Mouse (Mus musculus) right cerebral cortex, postnatal 25 days (tissue): ENCODE measurements around the gene Slc9a4.
A peak's percentile ranks its signal among the peaks of the same experiment; 100 is the strongest.
"Not testable (repeated sequence)": the region's sequence is repeated elsewhere in the genome, so short reads cannot be mapped to it uniquely, and the experiment has no call there.

ENCODE experiments used
- DNase-seq: peaks from one replicate; pipeline ENCODE4 v3.0.0; 2022

The Slc9a4 gene

GRCm38 (mm10) chr1:40579784-40580183 is at the start of gene Slc9a4:
TSS of gene Slc9a4 (plus strand) at chr1:40580081.
- DNase-seq = peak; percentile 39

- no peak for DNase-seq
Measured at GRCm38 (mm10) chr1:40537577-40537976, 42.3 kb upstream of the Slc9a4 start.

GRCm38 (mm10) chr1:40544650-40545049 is 35.2 kb upstream of the Slc9a4 start:
- DNase-seq = peak; percentile 8

- no peak for DNase-seq
Measured at GRCm38 (mm10) chr1:40546645-40547044, 33.2 kb upstream of the Slc9a4 start.

GRCm38 (mm10) chr1:40547064-40547572 is 32.8 kb upstream of the Slc9a4 start:
- no peak for DNase-seq

- no peak for DNase-seq
Measured at GRCm38 (mm10) chr1:40547762-40548161, 32.1 kb upstream of the Slc9a4 start.

GRCm38 (mm10) chr1:40569374-40569773 is 10.5 kb upstream of the Slc9a4 start:
- no peak for DNase-seq

- no peak for DNase-seq
Measured at GRCm38 (mm10) chr1:40580269-40580668, 388 bp downstream of the Slc9a4 start.

- DNase-seq = no peak
Measured at GRCm38 (mm10) chr1:40586776-40587175, 6.9 kb downstream of the Slc9a4 start.

GRCm38 (mm10) chr1:40590931-40591330 is 11.1 kb downstream of the Slc9a4 start:
- DNase-seq = no peak

- DNase-seq = no peak
Measured at GRCm38 (mm10) chr1:40597822-40598221, 17.9 kb downstream of the Slc9a4 start.

- not testable (repeated sequence) for DNase-seq
Measured at GRCm38 (mm10) chr1:40599661-40600060, 19.8 kb downstream of the Slc9a4 start.

GRCm38 (mm10) chr1:40600394-40601327 is 20.8 kb downstream of the Slc9a4 start:
- peak; percentile 45 for DNase-seq

GRCm38 (mm10) chr1:40601461-40601860 is 21.6 kb downstream of the Slc9a4 start:
- no peak for DNase-seq

- DNase-seq = no peak
Measured at GRCm38 (mm10) chr1:40613219-40613618, 33.3 kb downstream of the Slc9a4 start.

GRCm38 (mm10) chr1:40619093-40619492 is 39.2 kb downstream of the Slc9a4 start:
- no peak for DNase-seq

- DNase-seq = no peak
Measured at GRCm38 (mm10) chr1:40619871-40620270, 40.0 kb downstream of the Slc9a4 start.

- DNase-seq = no peak
Measured at GRCm38 (mm10) chr1:40624954-40625353, 45.1 kb downstream of the Slc9a4 start.

GRCm38 (mm10) chr1:40626954-40627353 is 47.1 kb downstream of the Slc9a4 start:
- no peak for DNase-seq

GRCm38 (mm10) chr1:40628443-40628842 is 48.6 kb downstream of the Slc9a4 start:
- no peak for DNase-seq

- DNase-seq = no peak
Measured at GRCm38 (mm10) chr1:40632407-40633062, 52.7 kb downstream of the Slc9a4 start.

GRCm38 (mm10) chr1:40634608-40635007 is 54.7 kb downstream of the Slc9a4 start:
- no peak for DNase-seq

- no peak for DNase-seq
Measured at GRCm38 (mm10) chr1:40648234-40648633, 68.4 kb downstream of the Slc9a4 start.
